Mouse (Mus musculus): ENCODE results near the gene Tagln2.

Gene Tagln2

DNA sequence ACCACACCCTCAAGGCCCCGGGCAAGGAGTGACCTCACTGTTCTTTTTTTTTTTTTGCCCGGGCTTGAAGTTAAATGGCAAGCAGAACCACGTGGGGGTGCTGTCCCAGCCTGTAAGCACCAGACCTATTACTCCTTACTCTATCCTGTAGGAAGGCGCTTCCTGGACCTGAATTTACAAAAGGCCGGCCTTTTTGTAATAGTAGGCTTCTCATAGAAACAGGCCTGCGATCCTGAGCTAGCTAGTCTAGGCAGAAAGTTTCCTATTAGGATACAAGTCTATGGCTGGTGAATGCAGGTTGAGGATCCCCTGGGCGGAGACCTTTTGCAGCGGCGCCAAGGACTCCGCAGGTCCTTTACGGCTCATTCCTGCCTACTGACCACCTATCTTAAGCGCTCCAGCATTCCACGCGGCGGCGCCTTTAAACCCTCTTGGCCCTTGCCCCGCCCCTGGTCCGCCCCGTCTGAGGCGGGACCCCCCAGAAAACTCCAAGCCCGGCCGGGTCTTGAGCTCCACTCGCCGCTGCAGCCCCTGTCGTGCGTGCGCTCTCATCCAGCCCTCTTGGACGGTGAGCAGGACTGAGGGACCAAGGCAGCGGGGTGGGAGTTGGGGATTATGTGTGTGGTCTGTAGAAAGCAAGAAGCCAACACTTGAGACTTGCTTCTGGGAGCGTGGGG lies at the start of gene Tagln2:
Gene Tagln2 (plus strand): TSS at position 283 of the 677 bp plus-strand sequence.
- peak; percentile 92 for DNase-seq

DNA sequence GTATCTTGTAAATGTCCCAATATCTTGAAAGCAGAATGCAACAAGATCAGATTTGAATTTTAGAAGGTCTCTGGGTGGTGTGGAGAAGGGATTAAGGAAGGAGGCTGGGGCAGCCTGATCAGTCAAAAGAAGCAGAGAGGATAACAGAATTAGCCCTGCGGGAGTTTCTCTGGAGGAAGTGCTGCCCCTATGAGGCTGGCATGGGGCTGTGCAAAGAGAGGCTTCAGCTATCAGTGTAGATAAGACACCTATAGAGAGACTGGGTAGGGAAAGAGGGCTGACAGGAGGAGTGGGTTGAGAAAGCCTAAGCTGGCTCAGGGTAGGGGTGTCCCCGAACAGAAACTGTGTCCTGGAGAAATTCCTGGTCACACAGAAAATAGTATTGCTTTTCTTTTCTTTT lies 49.6 kb upstream of the Tagln2 start:
- DNase-seq: no peak

DNA sequence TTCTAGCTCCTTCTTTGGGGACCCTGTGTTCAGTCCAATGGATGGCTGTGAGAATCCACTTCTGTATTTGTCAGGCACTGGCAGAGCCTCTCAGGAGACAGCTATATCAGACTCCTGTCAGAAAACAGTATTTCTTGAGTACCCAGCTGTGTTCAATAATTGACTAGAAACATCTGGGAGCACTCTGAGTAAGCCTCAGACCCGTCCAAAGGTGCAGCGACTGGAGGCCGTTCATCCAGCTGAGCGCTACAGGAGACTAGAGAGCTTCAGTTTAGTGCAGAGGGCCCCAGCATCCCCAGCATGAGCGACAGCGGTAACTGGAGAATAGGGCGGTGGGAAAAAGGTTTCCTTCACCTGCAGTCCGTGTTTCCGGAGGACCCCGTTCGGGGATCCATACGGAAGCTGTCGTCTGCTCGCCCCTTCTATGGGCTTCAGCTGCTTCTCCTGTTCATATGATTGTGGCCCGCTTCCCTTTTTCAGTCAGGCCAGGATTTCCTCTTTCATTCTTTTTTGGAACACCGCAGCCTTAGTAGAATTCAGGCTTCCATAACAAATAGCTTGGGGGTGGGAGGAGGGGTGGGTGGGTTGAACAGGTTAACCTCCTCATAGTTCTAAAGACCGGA lies 48.9 kb upstream of the Tagln2 start:
- DNase-seq: no peak

DNA sequence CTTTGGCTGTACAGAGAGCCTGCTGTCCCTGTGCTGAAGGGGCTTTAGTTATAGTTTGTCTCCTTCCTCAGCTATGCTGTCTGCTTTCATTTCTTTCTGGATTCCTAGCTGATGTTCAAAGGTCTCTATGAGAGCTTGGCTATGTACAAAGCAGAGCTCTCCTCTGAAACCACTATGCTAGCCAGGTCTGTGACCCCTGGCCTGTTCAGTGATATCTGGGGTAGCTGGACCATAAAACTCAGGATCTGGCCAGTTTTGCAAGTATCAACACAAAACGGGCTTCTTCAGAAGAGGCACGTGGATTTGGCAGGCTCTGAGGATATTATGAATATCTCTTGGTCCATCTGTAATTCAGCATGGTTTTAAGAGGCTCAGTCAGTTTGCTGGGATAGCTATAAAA lies 46.9 kb upstream of the Tagln2 start:
- DNase-seq: peak; percentile 53

DNA sequence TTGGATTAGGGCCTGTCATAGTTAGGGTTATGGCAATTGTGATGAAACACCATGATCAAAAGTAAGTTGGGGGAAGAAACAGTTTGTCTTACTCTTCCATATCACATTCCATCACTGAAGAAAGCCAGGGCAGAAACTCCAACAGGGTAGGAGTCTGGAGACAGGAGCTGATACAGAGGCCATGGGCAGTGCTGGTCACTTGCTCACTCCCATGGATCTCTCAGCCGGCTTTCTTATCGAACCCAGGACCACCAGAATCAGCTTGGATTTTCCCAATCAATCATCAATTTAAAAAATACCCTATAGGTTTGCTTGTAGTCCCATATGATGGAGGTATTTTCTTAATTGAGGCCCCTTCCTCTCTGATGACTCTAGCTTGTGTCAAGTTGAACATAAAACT lies 46.0 kb upstream of the Tagln2 start:
- no peak for DNase-seq

DNA sequence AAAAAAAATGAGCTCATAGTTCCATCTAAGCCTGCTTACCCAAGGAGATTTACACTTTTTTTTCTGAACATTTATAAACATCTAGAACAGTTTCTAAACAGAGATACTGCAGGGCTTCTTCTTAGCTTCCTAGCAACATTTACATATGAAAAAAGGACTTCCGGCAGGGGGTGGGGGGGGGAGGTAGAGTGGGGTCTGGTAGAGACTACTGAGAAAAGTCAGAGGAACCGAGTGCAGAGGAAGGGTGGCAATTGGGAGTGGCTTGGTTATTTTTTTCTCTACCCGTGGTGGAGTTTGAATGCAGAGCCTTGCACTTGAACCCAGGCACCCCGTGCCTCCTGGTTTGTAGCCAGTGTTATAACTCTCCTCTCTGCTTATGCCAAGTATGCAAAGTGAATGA lies 44.4 kb upstream of the Tagln2 start:
- no peak for DNase-seq

DNA sequence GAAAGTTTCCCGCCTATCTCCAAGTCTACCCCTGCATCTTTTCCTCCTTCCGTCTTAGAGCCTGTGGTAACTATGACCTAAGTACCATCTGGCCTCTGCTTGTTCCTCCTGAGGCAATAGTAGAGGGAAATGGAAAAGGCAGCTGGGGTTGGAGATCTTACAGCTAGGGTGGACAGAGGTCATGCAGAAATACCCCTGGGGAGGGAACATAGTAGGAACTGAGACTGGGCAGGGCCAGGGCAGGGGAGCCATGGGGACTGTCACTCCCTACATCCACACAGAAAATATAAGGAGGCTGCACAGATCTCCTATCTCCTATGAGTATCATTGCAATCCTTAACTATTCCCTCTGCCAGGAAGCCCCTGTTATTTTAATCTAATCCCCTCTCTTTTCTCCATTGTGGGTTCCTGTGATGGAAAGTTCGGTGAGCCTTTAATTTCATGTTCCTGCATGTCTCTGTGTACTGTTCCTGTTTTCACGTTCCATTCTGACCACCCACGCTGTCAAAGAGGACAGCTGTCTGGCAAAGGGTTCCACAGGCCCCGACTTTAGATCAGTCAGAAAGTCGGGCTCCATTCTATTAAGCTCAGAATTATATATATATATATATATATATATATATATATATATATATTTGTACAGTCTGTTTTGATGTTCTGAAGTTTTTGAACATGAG lies 43.7 kb upstream of the Tagln2 start:
- no peak for DNase-seq

DNA sequence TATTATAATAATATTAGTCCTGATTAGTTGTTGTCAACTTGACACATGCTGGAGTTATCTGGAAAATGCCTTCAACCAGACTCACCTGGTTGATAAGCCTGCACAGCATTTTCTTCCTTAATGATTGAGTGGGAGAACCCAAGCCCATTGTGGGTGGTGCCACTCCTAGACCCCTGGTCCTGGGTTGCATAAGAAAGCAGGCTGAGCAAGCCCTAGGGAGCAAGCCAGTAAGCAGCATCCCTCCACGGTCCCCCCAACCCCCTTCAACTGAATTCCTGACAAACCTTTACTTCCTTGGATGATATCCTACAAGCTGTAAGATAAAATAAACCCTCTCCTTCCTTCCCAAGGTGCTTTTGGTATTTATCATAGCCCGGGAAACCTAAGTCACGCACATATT lies 42.7 kb upstream of the Tagln2 start:
- no peak for DNase-seq

DNA sequence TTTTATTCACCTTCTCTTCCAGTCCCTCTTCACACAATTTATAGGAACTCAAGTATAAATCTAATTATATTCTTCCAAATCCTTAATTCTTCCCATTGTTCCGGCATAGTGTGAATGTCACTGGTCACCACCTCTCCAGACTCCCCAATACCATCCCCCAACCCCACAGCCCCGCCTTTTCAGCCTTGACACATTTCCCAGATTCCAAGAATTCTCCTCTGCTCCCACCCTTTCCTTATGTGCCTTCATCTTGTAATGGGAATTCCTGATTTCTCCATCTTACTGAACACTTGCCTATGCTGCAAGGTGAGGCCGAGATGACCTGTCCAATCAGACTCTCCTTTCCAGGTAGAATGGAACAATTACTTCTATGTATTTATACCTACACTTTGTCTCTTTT lies 41.8 kb upstream of the Tagln2 start:
- no peak for DNase-seq

DNA sequence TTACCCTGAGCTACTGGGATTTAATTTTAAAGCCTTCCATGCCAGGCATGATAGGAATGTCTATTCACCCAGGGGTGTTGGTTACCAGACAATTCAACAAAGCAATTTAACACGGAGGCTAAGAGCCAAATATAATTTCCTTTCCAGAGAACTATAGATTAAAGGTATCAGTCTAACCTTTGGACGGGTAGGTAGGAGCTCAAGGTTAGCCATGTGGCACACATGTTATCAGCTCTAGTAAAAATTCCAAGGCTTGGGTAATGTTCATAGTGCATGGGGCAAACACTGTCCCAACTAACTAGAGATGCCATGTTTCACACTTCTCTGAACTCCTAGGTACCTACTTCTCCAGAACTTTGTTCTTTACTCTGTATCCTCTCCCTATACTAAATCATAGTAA lies 38.2 kb upstream of the Tagln2 start:
- DNase-seq: no peak

DNA sequence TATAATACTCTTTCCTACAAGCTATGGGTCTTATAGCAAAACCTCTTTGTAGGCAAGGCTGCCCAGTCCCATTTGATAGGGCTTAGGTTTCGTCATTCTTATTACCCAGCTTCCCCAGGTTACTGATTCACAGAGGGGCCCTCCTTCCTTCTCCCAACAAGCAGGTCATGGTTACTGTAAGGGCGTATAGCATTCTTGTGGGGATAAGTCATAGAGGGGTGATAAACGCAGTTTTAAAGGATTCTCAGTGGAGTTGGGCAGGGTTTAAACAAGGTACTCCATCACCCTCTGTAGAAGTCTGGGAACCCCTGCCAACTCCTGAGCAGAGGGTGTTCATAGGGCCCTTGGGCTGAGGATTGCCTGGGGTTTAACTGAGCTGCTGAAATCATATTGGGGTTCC lies 37.3 kb upstream of the Tagln2 start:
- DNase-seq: no peak

DNA sequence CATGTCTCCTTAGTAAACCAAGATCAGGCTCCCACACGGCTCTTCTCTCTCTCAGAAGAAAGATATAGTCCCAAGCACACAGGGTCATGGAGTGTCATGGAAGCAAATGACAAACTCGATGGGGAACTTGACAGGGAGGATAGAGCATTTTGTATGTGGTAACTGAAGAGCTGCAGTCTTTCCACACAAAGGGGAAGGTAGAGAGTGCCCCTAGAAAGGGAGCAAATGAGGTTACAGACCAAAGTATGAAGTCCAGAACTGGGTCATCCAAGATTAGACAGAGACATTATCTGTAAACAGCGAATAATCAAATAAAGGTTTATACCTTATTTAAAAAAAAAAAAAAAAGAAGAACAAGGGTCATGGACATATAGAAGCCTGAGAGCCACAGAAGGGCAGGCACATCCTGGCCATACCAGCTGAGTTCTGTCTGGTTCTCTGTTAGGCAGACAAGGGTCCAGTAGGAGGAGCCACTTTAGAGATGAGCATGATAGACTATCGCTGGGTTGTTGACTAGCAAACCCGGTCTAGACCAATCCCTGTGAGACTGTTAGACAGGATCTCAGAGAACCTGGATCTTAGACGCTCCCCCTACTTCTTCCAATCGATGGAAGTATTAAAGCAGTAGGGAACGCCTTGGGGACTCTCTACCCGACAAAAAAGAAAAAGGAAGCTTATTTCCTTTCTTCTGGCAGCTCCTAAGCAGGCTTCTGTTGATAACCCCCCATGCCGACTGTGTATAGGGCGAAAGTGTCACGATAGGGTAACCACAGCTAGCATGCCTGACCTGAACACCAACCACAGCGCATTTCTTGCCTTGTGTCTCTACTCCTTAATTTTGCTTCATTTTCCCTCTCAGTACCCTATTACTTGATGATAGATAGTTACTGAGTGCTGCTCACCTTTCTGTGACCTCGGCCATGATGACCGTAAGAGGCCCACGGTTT lies 36.2 kb upstream of the Tagln2 start:
- DNase-seq: no peak

DNA sequence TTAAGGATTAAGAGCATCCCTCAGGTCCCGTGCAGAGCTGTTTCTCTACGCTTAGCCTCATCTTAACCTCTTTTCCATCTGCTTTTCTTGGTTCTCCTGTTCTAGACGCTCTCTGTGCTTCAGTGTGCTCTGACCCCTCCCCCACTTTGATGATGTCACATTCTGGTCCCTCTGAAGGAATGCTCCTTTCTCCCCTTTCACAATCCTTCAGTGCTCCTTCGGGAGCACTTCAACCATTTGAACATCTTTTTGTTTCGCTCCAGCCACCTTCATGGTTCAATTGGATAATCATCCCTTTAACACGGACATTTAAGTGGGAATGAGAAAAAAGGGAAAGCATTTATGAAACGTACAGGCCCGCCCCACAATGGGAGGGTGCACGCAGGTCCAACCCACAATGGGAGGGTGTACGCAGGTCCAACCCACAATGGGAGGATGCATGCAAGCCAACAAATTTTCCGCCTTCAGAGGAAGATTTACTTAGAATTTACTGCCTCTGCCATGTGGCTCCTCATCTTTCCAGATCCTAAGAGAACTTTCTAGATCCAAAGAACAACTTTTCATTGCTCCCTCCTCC lies 31.5 kb upstream of the Tagln2 start:
- no peak for DNase-seq

DNA sequence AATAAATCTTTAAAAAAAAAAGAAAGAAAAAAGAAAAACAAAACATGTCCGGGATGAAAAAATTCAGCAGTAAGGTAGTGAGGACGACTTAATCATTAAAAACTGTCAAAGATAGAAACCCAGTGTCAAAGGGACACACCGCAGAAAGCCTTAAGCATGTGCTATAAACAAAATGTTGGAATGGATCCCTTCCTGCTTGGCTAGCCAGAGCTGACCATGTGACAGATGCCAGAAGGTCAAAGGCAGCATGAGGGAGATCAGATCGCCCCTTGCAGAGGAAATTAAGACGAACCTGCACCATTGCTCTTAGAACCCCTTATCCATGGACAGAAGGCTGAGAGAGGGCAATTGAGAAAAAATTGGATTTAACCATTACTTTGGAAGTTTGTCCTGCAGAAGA lies 30.5 kb upstream of the Tagln2 start:
- peak; percentile 50 for DNase-seq

DNA sequence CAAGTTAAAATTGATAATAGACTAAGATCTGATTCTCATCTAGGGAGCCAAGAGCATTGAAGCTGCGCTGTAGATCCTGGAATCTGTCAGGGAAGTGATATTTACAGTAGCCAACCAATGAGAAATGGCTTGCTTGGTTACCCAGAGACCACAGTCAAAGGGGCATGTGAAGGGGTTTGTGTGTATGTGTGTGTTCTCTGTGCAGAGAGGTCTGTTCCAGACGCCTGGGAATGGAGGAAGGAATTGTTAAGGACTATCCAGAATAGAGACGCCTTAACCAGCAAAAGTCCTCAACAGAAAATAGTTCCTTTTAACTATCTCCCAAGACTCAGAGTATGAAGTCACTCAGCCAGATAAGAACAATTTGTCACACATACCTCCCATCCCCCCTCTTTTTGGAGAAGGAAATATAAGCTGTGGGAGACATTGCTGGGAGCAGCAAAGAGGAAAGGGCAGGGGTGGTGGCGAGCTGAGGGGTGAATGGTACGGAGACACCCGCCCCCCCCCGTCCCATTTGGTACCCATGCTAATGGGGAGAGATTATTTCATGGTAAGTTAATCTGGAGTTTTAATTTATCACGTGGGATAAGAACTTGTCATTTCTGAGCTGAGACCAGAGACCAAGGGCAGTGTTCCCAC lies 29.9 kb upstream of the Tagln2 start:
- DNase-seq: no peak

DNA sequence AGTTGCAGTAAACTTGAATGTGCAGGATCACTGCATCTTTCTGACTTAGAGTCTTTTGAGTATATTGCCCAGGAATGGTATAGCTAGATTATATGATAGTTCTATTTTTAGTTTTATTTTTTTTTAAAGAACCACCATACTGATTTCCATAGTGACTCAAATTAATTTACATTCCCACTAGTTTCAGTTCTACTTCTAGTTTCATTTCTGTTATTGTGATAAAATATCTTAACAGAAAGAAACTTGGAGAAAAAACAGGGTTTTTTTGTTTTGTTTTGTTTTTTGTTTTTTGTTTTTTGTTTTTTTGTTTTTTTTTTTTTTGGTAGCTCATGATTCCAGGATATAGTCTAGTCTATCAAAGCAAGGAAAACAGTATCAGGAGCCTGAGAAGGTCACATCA lies 26.9 kb upstream of the Tagln2 start:
- DNase-seq: no peak

DNA sequence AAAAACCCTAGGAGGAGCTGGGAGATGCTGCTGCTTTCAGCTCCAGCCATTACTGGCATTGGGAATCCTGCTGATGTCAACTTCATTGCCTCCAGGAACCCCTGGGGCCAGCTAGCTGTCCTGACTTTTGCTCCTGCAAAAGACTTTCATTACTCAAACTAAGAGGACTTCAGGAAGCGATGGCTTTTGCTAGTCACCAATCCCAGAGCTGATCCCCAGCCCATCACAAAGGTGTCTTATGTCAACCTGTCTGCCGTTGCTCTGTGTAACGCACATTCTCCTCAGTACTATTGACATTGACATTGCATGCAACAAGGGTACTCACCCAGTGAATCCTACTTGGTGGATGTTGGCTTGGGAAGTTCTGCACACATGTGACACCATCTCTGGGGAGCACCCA lies 25.7 kb upstream of the Tagln2 start:
- DNase-seq: no peak

DNA sequence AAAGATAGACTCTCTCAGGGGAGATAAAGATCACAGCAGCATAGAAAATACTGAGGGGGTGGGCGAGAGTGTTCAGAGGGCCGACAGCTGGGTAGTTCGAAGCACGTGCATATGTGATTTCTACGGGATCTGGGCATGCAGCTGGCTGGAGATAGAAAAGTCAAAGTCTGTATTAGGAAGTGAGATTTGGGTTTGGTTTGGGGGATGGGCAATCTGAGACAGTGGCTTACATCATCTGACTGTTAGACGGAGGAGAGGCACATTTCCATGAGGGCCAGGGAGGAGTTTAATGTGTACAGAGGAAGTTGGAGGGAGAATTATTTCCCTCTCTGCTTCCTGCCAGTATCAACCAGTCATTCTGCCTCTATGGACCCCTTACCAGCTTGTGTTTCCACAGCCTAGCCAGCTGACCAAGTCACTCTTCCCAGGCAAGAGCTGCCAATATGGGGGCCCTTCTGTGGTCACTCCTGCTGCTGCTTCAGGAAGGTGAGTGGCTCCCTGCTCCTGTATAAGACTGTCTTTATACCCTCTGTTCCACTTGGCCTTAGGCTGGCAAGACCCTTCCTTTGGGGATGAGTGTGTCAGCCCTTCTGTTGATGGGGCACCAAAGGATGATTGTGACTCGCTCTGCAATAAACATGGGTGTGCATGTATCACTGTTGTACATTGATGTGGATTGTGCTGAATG lies 24.6 kb upstream of the Tagln2 start, which contains the start of gene Slamf9:
Gene Slamf9 (plus strand): TSS at position 305 of the 688 bp plus-strand sequence.
- DNase-seq: peak; percentile 29

DNA sequence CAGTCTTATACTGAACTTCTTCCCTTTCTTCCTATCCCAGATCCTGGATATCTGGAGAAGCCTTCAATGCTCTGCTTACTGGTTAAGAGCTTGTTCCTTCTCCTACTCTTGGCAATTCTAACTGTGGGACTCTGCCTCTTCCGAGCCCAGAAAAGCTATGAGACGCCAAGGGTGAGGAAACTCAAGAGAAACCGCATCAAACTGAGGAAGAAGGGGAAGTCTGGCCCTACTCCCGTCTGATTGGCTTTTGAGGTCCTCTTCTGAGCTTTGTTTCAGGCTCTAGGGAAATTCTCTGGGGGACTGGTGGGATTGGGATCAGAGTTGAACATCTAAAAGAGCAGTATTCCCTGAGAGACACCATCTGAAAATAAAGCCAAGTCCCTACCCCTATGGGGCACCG lies 21.8 kb upstream of the Tagln2 start:
- no peak for DNase-seq

DNA sequence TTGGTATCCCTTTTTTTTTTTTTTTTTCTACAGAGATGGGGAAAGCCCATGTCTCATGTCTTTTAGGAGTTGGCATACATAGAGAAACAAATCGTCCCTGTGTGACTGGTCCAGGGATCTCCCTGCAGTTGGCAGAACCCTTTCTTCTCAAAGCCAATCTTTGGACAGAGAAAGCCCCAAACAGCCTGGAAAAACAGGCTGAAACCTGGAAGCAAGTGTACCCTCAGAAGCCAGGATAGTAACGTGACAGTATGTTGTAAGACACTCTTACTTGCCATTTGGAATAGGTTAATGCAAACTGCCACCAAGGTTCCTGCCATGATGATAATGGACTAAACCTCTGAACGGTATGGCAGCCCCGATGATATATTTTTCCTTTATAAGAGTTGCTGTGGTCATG lies 19.5 kb upstream of the Tagln2 start:
- no peak for DNase-seq

DNA sequence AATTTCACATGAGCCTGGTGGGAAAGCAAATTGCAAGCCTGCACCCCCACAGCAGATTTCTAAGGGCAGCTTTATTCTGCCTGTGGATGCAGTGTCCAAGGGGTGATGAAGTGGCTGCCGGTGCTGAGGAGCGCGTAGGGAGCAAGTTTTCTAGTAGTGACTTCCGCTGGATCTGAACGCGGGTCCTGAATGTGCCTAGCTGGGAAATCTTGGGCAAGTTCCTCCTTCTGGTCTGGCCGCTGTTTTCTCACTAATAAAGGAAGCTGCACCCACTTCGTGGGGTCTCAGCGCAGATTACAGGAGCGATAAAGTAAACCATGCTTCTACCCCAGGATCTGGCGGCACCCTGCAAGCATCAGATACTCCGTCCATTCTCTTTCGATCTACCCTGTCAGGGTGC lies 18.7 kb upstream of the Tagln2 start:
- no peak for DNase-seq
